Mouse (Mus musculus): ENCODE results near the gene Gpr39.

GRCm38 (mm10) chr1:125652836-125653594 is 23.8 kb upstream of the Gpr39 start:
- TF ChIP-seq POLR2AphosphoS2 (IDR thresholded peaks at IDR 0.05; ENCODE audit: low read length) (no peak), CTCF (IDR thresholded peaks at IDR 0.05 in 2 of 3, conservative IDR thresholded peaks at IDR 0.05 in 1 of 3; ENCODE audit: control insufficient read depth in 1 of 3, insufficient read depth in 1 of 3, low read depth in 2 of 3, low read length in 3 of 3, poor library complexity in 1 of 3, severe bottlenecking in 1 of 3) (no peak), POLR2A (IDR thresholded peaks at IDR 0.05; ENCODE audit: control insufficient read depth in 1 of 2, insufficient read depth in 1 of 2, low read depth in 1 of 2, low read length in 2 of 2, poor library complexity in 1 of 2) (no peak), MYB (IDR thresholded peaks at IDR 0.05; ENCODE audit: low read depth, low read length) (no peak), ELF1 (IDR thresholded peaks at IDR 0.05; ENCODE audit: low read depth, low read length) (no peak), KAT2A (conservative IDR thresholded peaks at IDR 0.05; ENCODE audit: low read depth, low read length) (no peak), NELFE (IDR thresholded peaks at IDR 0.05; ENCODE audit: low read depth, low read length) (no peak), MEF2A (IDR thresholded peaks at IDR 0.05; ENCODE audit: extremely low read depth, insufficient replicate concordance, low read depth, low read length, poor library complexity, severe bottlenecking) (no peak), ETS1 (IDR thresholded peaks at IDR 0.05; ENCODE audit: low read depth, low read length) (no peak), SMC3 (IDR thresholded peaks at IDR 0.05; ENCODE audit: low read depth, low read length) (no peak), BHLHE40 (IDR thresholded peaks at IDR 0.05; ENCODE audit: borderline replicate concordance, low read depth, low read length) (no peak), CHD2 (IDR thresholded peaks at IDR 0.05; ENCODE audit: low read length) (no peak), USF2 (IDR thresholded peaks at IDR 0.05; ENCODE audit: borderline replicate concordance in 1 of 2, insufficient read depth in 1 of 2, low read depth in 1 of 2, low read length in 2 of 2) (no peak), NRF1 (IDR thresholded peaks at IDR 0.05; ENCODE audit: insufficient read depth, low read depth, low read length, poor library complexity, severe bottlenecking) (no peak)

Data from MEL (cell line).